Mouse (Mus musculus) frontal cortex, postnatal 36 days (tissue): ENCODE results near the gene Prl2c3.
"Not testable (repeated sequence)": the region's sequence is repeated elsewhere in the genome, so short reads cannot be mapped to it uniquely, and the experiment has no call there.

ENCODE experiments used
- DNase-seq, 2 experiments: peaks; one replicate each; pipeline ENCODE4 v3.0.0; 2022; ENCODE audit warnings: low spot score in 2 of 2

The Prl2c3 gene

DNA sequence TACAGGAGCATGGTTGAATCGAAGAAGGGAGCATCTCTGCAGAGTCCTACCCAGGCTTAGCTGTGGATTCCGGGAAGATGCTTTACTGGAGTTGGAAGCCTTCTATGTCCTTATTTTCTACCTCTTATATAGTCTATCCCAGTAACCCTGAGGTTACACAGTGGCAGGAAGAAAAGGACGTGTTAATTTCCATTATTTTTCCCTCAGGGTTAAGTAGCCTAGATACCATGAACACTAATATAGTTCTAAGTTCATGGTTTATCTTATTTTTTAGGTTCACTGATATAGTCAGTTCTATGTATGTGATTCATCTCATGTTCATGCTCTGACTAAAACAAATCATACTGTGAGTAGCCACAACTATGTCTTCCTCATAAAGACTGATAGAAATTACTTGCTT is at the start of gene Prl2c3:
TSS of gene Prl2c3 (minus strand) at position 101 of the 400 bp plus-strand sequence.
- not testable (repeated sequence) for DNase-seq

DNA sequence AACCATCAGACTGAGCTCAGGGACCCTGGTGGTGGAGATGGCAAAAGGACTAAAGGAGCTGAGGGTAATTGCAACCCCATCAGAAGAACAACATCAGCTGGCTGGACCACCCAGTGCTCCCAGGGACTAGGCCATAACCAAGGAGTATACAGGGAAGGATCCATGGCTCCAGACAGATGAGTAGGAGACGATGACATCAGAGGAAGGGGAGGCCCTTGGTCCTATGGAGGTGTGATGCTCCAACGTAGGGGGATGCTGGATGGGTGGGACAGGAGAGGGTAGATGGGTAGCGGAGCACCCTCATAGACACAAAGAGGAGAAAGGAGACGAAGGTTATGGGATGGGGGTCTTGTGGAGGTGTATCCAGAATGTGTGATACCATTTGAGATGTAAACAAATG is 48.4 kb upstream of the Prl2c3 start:
- DNase-seq, result not testable (repeated sequence)

DNA sequence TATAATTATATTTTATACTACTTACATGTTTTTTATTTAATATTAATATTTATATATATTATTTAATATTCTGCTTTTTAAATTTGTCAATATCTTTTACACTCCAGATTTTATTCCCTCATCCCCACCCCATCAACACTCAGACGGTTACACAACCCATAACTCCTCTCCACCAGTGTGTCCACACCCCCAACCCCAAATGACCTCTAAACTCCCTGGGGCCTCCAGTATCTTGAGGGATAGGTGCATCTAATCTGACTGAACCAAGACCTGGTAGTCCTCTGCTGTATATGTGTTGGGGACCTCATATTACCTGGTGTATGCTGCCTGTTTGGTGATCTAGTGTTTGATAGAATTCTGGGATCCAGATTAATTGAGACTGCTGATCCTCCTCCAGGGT is 44.8 kb upstream of the Prl2c3 start:
- not testable (repeated sequence) for DNase-seq

DNA sequence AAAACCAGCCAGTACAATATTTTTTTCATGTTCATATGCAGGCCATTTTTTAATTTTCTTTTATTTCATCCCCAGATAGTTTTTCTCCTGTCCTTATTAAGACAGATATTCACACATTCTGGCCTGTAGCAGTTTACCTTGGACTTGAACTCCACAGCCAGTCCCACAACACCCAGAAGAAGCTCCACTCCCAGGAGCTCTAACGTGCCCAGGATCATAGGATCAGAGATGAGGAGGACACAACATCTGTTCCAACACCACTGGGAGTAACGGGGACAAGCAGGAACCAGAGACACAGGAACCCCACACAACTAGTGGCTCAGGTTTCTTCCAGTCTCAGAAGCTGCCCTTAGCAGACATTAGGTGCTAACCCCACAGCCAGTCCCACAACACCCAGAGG is 37.7 kb upstream of the Prl2c3 start:
- DNase-seq, result not testable (repeated sequence)

- no peak for DNase-seq
Observed at GRCm38 (mm10) chr13:12831769-12832168, 31.9 kb upstream of the Prl2c3 start.

DNA sequence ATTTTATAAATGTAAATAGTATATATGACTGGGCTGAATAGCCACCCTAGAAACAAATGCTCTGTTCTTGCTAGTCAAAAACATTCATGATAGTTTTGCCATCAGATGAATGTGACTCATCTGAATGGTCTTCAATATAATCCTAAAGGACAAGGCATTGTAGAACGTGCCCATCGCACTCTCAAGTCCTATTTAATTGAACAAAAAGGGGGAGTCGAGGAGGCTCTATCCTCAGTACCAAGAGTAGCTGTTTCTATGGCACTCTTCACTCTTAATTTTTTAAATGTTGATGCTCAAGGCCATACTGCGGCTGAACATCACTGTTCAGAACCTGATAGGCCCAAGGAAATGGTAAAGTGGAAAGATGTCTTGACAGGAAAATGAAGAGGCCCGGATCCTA is 29.2 kb upstream of the Prl2c3 start:
- no peak for DNase-seq

DNA sequence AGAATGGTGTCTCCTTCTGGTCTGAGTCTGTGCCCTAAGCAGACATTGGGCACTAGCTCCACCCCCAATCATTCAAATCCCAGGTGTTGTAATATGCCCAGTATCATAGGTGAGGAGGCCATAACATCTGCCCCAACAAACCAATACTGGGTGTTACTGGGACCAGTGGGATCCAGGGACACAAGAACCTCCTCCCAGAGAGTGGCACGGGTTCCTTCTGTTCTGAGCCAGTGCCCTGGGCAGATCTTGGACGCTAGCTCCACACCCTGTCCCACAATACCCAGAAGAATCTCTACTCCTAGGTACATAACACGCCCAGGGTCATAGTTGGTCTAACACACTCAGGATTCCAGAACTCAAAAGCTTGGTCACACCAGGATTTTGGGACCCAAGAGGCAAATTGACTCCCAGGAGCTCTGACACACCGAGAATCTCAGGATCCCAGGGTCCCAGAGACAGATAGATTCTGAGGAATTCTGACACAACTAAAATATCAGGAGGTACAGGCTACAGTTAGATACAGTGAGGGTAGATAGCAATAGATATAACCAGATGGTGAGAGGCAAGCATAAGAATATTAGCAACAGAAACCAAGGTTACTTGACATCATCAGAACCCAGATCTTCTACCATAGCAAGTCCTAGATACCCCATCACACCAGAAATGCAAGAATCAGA is 24.8 kb upstream of the Prl2c3 start:
- not testable (repeated sequence) for DNase-seq

GRCm38 (mm10) chr13:12813734-12814424 is 14.0 kb upstream of the Prl2c3 start:
- DNase-seq, result not testable (repeated sequence)

DNA sequence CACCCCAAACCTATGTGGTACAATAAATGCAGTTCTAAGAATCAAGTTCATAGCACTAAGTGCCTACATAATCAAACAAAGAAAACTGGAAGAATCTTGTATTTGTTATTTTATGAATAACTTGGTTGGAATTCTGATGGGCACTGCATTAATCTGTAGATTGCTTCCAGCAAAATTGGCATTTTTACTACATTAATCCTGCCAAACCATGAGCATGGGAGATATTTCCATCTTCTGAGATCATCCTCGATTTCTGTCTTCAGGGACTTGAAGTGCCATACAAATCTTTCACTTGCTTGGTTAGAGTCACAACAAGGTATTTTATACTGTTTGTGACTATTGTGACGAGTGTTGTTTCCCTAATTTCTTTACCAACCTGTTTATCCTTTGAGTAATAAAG is 9.7 kb upstream of the Prl2c3 start:
- no peak for DNase-seq

DNA sequence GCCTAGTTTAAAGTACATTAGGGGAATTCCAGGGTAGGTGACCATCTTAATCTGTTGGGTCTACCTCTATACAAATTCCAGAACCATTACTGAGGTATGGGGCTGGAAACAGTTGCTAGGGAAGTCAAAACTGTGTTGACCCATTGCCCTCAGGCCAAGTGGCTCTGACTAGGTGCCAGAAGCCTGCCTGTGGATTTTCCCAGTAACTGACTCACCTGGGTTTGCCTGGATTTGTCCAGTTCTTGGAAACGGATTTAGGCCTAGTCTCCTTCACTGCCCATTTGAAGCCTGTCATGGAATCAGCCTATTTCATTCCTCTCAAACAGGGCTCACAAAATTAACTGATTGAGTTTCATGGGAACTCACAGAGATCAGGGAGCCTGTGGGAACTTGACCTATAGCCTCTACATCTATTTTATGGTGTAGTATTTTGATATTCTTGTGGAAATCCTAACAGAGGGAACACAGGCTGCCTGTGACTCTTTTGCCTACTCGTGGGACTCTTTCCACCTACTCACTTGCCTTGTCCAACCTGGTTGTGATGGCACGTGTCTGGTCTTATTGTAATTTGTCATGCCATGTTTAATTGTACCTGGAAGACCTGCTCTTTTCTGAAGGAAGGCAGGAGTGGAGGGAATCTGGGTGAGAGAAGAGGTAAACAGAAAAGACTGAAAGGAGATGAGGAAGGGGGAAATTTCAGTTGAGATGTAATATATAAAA is 9.1 kb upstream of the Prl2c3 start:
- not testable (repeated sequence) for DNase-seq

DNA sequence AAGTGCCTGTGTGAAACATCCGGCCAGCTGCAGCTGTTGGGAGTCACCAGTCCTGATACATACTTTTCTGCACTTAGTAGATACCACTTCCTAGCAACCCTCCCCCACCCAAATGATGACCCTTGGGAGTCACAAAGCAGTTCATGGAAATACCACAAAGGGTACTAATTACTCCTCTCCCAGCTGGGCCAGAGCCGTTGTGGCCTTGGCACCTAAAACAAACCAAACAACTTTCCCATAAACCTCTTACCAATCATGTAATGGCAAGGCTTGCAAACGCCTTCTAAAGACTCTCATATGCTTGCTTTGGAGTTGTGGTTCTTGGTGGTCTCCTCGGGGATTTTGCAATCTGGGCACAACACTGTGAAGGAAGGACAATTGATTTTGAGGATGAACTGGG is 6.6 kb upstream of the Prl2c3 start:
- not testable (repeated sequence) for DNase-seq

DNA sequence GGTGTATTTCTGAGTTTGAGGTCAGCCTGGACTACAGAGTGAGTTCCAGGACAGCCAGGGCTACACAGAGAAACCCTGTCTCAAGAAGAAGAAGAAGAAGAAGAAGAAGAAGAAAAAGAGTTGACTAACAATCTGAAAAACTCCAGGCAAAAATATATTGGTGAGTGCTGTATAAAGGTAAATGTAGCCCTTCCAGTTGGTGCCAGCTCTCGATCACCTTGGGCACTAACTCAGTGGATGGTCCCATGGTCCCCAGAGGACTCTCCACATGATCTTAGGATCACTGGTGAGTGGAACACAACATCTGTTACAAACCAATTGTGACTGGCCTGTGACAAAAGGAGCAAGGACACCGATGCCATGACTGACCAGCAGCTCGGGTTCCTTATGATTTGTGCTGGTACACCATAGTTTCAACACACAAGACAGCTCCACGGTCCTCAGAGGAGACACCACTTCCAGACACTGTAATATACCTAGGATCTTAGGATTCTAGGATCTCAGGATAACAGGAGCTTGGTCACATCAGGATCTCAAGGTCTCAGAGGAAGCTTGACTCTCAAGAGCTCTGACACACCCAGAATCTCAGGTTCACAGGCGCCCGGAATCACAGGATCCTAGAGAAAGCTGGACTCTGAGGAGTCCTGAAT is 30.3 kb downstream of the Prl2c3 start:
- not testable (repeated sequence) for DNase-seq
